Comparison of ENCODE assay signal across 17 mouse cellular contexts in the genomic region with DNA sequence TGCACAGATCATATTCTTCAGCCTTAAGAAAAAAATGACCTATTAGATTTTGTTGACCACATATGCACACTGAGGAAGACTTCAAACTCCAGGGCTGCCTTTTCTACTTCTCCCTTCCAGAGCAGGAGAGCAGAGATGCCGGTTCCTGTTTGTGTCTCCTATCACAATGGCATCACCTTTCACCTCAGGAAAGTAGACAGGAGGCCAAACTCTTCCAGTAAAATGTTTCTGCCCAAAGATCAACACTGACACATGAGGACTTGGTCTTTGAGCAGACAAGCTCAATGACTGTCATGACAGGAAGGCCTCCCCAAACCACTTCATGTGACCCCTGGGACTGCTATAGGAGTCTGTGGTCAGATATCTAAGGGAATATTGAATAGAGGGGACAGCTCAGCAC. TPM values are rescaled to one million over a fixed set of nuclear protein-coding genes. Genes with fewer than 3 reads are reported as not detected.
DNase-seq lines count a peak whose midpoint lies in the region; ATAC-seq lines count a peak whose summit lies in the region.
"Had no signal": no experiment of that assay in that cellular context is flagged by ENCODE, and none has a peak within 500 bp of the region (broad histone marks: within the 10 kb centered on the region; RNA-seq: fewer than 3 reads in every experiment).

No protein-coding gene starts in this region.

- H3K36me3 ChIP-seq in heart, embryonic 16.5 days (ENCODE audit: control insufficient read depth, insufficient read depth), result no peaks in the 10 kb centered on the region
- H3K36me3 ChIP-seq in limb, embryonic 10.5 days, result no peaks in the 10 kb centered on the region
- H3K36me3 ChIP-seq: embryonic facial prominence, embryonic 13.5 days; hindbrain, embryonic 10.5 days; limb, embryonic 13.5 days; midbrain, embryonic 12.5 days; neural tube, embryonic 15.5 days had no signal

- H3K4me2 ChIP-seq in heart, embryonic 16.5 days (ENCODE audit: low read depth, low read length), result no peak overlapping the region
- H3K4me2 ChIP-seq: embryonic facial prominence, embryonic 13.5 days; limb, embryonic 13.5 days; midbrain, embryonic 12.5 days; neural tube, embryonic 15.5 days had no signal

- H3K4me3 ChIP-seq in heart, embryonic 16.5 days (ENCODE audit: low read length), result no peak overlapping the region
- H3K4me3 ChIP-seq in limb, embryonic 10.5 days, result no peak overlapping the region
- H3K4me3 ChIP-seq: embryonic facial prominence, embryonic 13.5 days; hindbrain, embryonic 10.5 days; left cerebral cortex, adult 2 months; limb, embryonic 13.5 days; midbrain, embryonic 12.5 days; neural tube, embryonic 15.5 days had no signal

- no peaks in the 10 kb centered on the region for H3K4me1 ChIP-seq in heart, embryonic 16.5 days (ENCODE audit: control insufficient read depth, insufficient read depth, low read length)
- H3K4me1 ChIP-seq in limb, embryonic 10.5 days, result no peaks in the 10 kb centered on the region
- H3K4me1 ChIP-seq: embryonic facial prominence, embryonic 13.5 days; hindbrain, embryonic 10.5 days; limb, embryonic 13.5 days; midbrain, embryonic 12.5 days; neural tube, embryonic 15.5 days had no signal

- H3K27me3 ChIP-seq in heart, embryonic 16.5 days (ENCODE audit: control insufficient read depth, insufficient read depth, low read length), result no peaks in the 10 kb centered on the region
- H3K27me3 ChIP-seq in limb, embryonic 10.5 days (ENCODE audit: low read depth, poor library complexity, severe bottlenecking), result no peaks in the 10 kb centered on the region
- H3K27me3 ChIP-seq: embryonic facial prominence, embryonic 13.5 days; limb, embryonic 13.5 days; midbrain, embryonic 12.5 days; neural tube, embryonic 15.5 days had no signal

- H3K9me3 ChIP-seq in heart, embryonic 16.5 days (replicated peaks; ENCODE audit: control insufficient read depth, low read length), result no peaks in the 10 kb centered on the region
- H3K9me3 ChIP-seq in limb, embryonic 10.5 days (replicated peaks), result no peaks in the 10 kb centered on the region
- H3K9me3 ChIP-seq: embryonic facial prominence, embryonic 13.5 days; hindbrain, embryonic 10.5 days; limb, embryonic 13.5 days; midbrain, embryonic 12.5 days; neural tube, embryonic 15.5 days had no signal

- 0 out of 2 replicates have a peak overlapping the region, but pooled peaks have one; percentile 1 for H3K27ac ChIP-seq in heart, embryonic 16.5 days (ENCODE audit: low read length)
- H3K27ac ChIP-seq in limb, embryonic 10.5 days, result no peak overlapping the region
- H3K27ac ChIP-seq: embryonic facial prominence, embryonic 13.5 days; hindbrain, embryonic 10.5 days; left cerebral cortex, adult 2 months; limb, embryonic 13.5 days; midbrain, embryonic 12.5 days; neural tube, embryonic 15.5 days had no signal

- 26% methylated on average over 1 of the region's 1 CpGs for WGBS in heart, embryonic 16.5 days
- WGBS in limb, embryonic 10.5 days, result 76% methylated on average over 1 of the region's 1 CpGs

- ATAC-seq in heart, embryonic 16.5 days (replicated peaks; ENCODE audit: extremely low read depth, insufficient read depth, low FRiP score), result no peak
- no peak for ATAC-seq in CD4-positive, CD25-positive, alpha-beta regulatory T cell, adult 4 months
- ATAC-seq: inflammation-experienced regulatory T-cells, adult 6 months had no signal

- DNase-seq in heart, postnatal 4 days, result no peak
- peak; percentile 17 for DNase-seq in urinary bladder, postnatal 14 days (ENCODE audit: low spot score)
- DNase-seq in urinary bladder, adult 18-20 months (ENCODE audit: low spot score in 2 of 2), result no peak
- peak; percentile 36 to 37 for DNase-seq in kidney, postnatal 25 days
- DNase-seq in limb, embryonic 10.5 days (ENCODE audit: low spot score), result no peak

- H3K9ac ChIP-seq in heart, embryonic 16.5 days (ENCODE audit: low read length), result no peak overlapping the region
- H3K9ac ChIP-seq: embryonic facial prominence, embryonic 13.5 days; limb, embryonic 13.5 days; midbrain, embryonic 12.5 days; neural tube, embryonic 15.5 days had no signal

RNA-seq across cellular contexts. Expression of a gene that starts 11.8 kb away (rescaled TPM):
- polyA plus RNA-seq in heart, embryonic 16.5 days (2015; fragmentation: Nextera tagmentation; extraction: Ambion mirVana), result 0.24 TPM in 1 of 2 replicates, not detected in the other
- not detected for total RNA-seq in heart, postnatal 4 days (2021)
- not detected in 2 replicates for polyA plus RNA-seq in limb, embryonic 10.5 days (2016; fragmentation: Nextera tagmentation; extraction: Ambion mirVana)
- polyA plus RNA-seq in CD4-positive, CD25-positive, alpha-beta regulatory T cell, adult 4 months (2017; shearing (Covaris generic)), result not detected
- total RNA-seq: common myeloid progenitor, adult 5-6 weeks; left cerebral cortex, adult 2 months; MEL had no signal
- polyA plus RNA-seq: embryonic facial prominence, embryonic 13.5 days; hindbrain, embryonic 10.5 days; inflammation-experienced regulatory T-cells, adult 6 months; limb, embryonic 13.5 days; midbrain, embryonic 12.5 days; neural tube, embryonic 15.5 days; stomach, embryonic 14.5 days had no signal

Comparison
In these comparisons a context has a peak if more than half of its experiments do, and no peak if none do; other contexts are left out.
1. DNase-seq: peak in urinary bladder, postnatal 14 days (single experiment) and kidney, postnatal 25 days (2 of 2); none in heart, postnatal 4 days (single experiment), urinary bladder, adult 18-20 months (0 of 2) and limb, embryonic 10.5 days (single experiment).